Mouse (Mus musculus) heart, embryonic 14.5 days (tissue): ENCODE measurements around the gene Fam198a. TPM values are rescaled to one million over a fixed set of nuclear protein-coding genes. Genes with fewer than 3 reads are reported as not detected.

Experiments
- ATAC-seq: fragments of 200-750 bp; cut with Nextera tagmentation; 2 replicates; pipeline ENCODE4 v1.8.0; 2017; ENCODE audit warnings: low read depth, moderate TSS enrichment; ENCODE audit not compliant: insufficient number of reproducible peaks, insufficient read depth, low FRiP score
- H3K27ac ChIP-seq, 2 experiments: fragments of 200-500 bp in 1 of 2; fragments of 300-500 bp in 1 of 2; sonication (generic) in 1 of 2; replicated peaks in 1 of 2; 2 replicates each; pipeline ENCODE4 v1.5.1; 2012 to 2014; ENCODE audit warnings: low read depth in 2 of 2, low read length in 2 of 2, control low read depth in 1 of 2, mild to moderate bottlenecking in 1 of 2, mixed read lengths in 1 of 2; ENCODE audit not compliant: control insufficient read depth in 1 of 2, insufficient read depth in 1 of 2
- H3K27me3 ChIP-seq: fragments of 300-500 bp; sonication (generic); 2 replicates; pipeline ENCODE4 v1.6.1; 2014; ENCODE audit warnings: mild to moderate bottlenecking, low read length, control low read depth; ENCODE audit not compliant: control insufficient read depth, insufficient read depth
- H3K36me3 ChIP-seq: fragments of 300-500 bp; sonication (generic); 2 replicates; pipeline ENCODE4 v1.6.1; 2014; ENCODE audit warnings: mild to moderate bottlenecking, control low read depth, low read length, mixed read lengths; ENCODE audit not compliant: control insufficient read depth, insufficient read depth
- H3K4me1 ChIP-seq, 2 experiments: fragments of 200-500 bp in 1 of 2; fragments of 300-500 bp in 1 of 2; sonication (generic) in 1 of 2; 2 replicates each; pipeline ENCODE4 v1.6.1; 2012 to 2014; ENCODE audit warnings: low read length in 2 of 2, control low read depth in 1 of 2, mixed read lengths in 1 of 2; ENCODE audit not compliant: control insufficient read depth in 2 of 2, insufficient read depth in 2 of 2
- H3K4me2 ChIP-seq: fragments of 300-500 bp; sonication (generic); 2 replicates; pipeline ENCODE4 v1.6.1; 2014; ENCODE audit warnings: mild to moderate bottlenecking, low read length
- H3K4me3 ChIP-seq, 2 experiments: fragments of 200-500 bp in 1 of 2; fragments of 300-500 bp in 1 of 2; sonication (generic) in 1 of 2; 2 replicates each; pipeline ENCODE4 v1.5.1; 2012 to 2014; ENCODE audit warnings: low read length in 2 of 2, mild to moderate bottlenecking in 2 of 2, control low read depth in 1 of 2, low read depth in 1 of 2, moderate library complexity in 1 of 2; ENCODE audit not compliant: control insufficient read depth in 1 of 2, insufficient read depth in 1 of 2
- H3K9ac ChIP-seq: fragments of 300-500 bp; sonication (generic); 2 replicates; pipeline ENCODE4 v1.6.1; 2014; ENCODE audit warnings: mild to moderate bottlenecking, low read length
- H3K9me3 ChIP-seq: fragments of 300-500 bp; sonication (generic); 2 replicates; pipeline ENCODE4 v1.6.1; 2016; ENCODE audit warnings: low read length, control low read depth; ENCODE audit not compliant: control insufficient read depth
- WGBS: fragments of 180-500 bp; shearing (Covaris S2); extraction: QIAGEN DNeasy Blood & Tissue Kit; methylation state at CpG from one replicate; pipeline ENCODE4 v1.1.7; 2014; 5-methylcytosine and 5-hydroxymethylcytosine counted together
- polyA plus RNA-seq: library from polyadenylated mRNA; unstranded; fragments of >200 nt; fragmentation: Nextera tagmentation; extraction: Ambion mirVana; gene quantifications from 2 replicates; pipeline ENCODE4 v1.2.1, GENCODE M21; 2014

Fam198a gene
- polyA plus RNA-seq, 1 experiment from 2014 or later, result 1.6 TPM

DNA sequence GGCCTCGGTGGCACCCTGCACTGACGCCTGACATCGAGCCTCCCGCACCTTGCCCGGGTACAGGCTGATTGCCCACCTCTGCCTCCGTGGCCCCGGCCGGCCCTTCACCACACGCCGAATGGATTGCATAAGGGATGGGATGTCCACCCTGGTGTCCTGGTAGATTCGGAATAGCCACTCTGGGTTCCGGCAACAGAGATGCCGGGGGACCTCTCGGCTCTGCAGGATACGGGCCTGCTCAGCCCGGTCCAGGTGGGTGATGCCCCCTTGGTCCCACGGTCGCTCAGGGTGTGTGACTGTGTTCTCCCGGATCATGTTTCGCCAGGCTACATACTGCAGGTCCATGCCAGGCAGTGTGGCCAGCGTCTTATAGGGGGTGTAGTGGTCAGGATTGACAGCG lies 31.4 kb downstream of the Fam198a start:
- no peak overlapping the region for H3K4me2 ChIP-seq
- no peaks in the 10 kb centered on the region for H3K4me1 ChIP-seq
- H3K36me3 ChIP-seq, result 0 out of 2 replicates have a peak, but pooled peaks cover 4% of the 10 kb centered on the region
- no peak overlapping the region for H3K9ac ChIP-seq
- no peaks in the 10 kb centered on the region for H3K27me3 ChIP-seq
- no peak for ATAC-seq
- 93% methylated on average over 22 of the region's 22 CpGs for WGBS
- no peaks in the 10 kb centered on the region for H3K9me3 ChIP-seq
- no peak overlapping the region for H3K27ac ChIP-seq
- no peak overlapping the region for H3K4me3 ChIP-seq

DNA sequence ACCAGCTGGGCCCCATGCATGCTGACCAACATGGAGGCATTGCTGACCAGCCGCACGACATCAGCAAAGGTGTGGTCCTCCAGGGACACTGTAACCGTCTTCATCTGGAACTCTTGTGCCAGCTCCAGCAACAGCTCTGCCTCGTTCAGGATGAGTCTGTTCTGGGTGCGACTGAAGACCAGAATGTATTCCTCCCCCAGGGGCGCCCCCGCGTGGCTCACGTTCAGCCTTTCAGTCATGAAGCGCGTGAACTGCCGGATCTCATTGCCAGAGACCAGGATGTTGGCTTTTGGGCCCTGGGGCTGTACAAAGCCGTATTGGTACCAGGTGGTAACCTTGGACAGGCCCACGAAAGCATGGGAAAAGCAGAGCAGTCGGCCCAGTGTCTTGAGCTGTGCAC lies 31.9 kb downstream of the Fam198a start:
- Histone ChIP-seq H3K9me3 (no peaks in the 10 kb centered on the region), H3K9ac (no peak overlapping the region), H3K4me1 (no peaks in the 10 kb centered on the region), H3K36me3 (0 out of 2 replicates have a peak, but pooled peaks cover 4% of the 10 kb centered on the region), H3K27ac (no peak overlapping the region), H3K27me3 (no peaks in the 10 kb centered on the region), H3K4me2 (no peak overlapping the region), H3K4me3 (no peak overlapping the region)
- WGBS, result 88% methylated on average over 15 of the region's 15 CpGs
- no peak for ATAC-seq

DNA sequence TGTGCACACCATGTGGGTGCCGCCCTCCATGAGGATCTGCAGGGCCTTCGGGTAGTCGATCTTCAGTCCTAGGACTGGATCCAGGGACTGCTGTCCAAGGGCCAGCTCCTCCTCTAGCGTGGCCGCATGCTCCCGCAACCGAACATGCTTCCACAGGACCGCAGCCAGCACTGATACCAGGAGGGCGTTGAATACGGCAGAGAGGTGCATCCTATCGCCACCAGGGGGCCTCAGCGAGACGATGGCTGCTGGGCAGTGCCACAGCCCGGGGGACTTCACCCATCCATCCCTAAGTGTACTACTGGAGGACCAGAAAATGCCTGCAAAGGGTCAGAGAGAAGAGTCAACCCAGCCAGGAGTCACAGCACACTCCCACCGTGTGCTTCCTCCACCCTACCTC lies 32.7 kb downstream of the Fam198a start:
- Histone ChIP-seq H3K4me3 (no peak overlapping the region), H3K27me3 (no peaks in the 10 kb centered on the region), H3K4me2 (no peak overlapping the region), H3K27ac (no peak overlapping the region), H3K9ac (no peak overlapping the region), H3K4me1 (no peaks in the 10 kb centered on the region), H3K36me3 (0 out of 2 replicates have a peak, but pooled peaks cover 4% of the 10 kb centered on the region), H3K9me3 (no peaks in the 10 kb centered on the region)
- WGBS, result 41% methylated on average over 15 of the region's 15 CpGs
- no peak for ATAC-seq

DNA sequence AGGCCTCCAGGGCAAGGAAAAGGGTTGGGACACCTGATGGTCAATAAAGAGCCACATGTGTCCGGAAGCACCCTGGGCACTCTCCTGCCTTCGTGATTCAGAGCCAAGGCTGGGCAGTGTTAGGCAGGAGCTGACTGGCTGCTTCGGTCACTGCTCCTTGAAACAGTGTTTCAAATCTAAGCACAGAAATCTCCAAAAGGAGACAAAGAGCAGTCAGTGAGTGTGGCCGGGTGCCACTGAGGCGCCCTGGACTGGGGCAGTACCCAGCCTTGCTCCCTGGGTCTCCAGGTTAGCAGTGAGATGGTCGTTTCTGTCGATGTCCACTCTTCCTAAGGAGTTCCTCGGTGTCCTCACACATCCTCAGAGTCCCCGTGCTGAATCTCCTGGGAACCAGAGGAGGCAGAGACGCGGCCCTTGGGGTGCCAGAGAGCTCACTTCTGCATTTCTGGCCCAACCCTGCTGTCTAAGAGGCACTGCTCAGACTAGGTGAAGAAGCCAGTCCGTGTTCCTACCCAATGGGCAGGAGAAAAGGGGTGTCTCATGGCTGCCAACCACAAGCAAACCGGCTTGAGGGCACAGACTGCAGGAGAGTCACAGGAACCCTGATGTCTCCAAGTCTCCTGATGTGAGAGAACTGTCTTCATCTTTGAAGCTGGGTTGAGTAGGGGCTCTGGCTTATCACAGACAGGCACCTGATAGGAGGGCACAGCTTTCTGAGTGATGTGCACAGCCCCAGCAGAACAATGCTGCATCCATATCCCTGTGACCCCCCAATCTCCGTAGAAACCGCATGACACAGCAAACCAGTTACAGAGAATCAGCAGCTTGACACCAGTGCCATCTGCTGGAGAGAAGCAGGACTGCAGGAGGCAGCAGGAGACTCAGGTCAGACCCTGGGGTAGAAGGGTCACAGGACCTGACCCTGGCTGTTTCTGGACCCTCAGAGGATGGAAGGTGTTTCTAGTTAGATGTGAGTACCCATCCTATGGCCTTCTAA lies 34.0 kb downstream of the Fam198a start:
- 68% methylated on average over 15 of the region's 15 CpGs for WGBS
- no peak overlapping the region for H3K4me3 ChIP-seq
- H3K4me2 ChIP-seq, result no peak overlapping the region
- H3K27me3 ChIP-seq, result no peaks in the 10 kb centered on the region
- no peak overlapping the region for H3K27ac ChIP-seq
- H3K9me3 ChIP-seq, result no peaks in the 10 kb centered on the region
- 0 out of 2 replicates have a peak, but pooled peaks cover 4% of the 10 kb centered on the region for H3K36me3 ChIP-seq
- no peaks in the 10 kb centered on the region for H3K4me1 ChIP-seq
- no peak for ATAC-seq
- H3K9ac ChIP-seq, result no peak overlapping the region

DNA sequence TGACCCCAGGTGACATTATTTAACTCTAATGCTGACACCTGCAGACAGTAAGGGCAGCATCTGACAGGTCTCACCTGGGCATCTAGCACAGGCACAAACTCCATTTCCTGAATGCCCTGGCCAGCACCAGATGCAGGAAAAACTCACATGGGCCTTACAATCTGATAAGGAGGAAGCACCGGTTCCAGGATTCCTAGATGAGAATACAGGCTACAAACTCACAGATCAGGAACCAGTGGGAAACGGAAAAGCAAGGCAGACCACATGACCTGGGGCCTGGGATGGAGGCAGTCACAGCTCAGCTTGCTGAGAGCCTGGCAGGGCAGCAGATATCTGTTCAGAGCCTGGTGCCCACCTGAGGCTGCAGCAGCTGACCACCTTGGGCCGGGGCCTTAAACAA lies 38.1 kb downstream of the Fam198a start:
- Histone ChIP-seq H3K9me3 (no peaks in the 10 kb centered on the region), H3K4me3 (no peak overlapping the region), H3K36me3 (no peaks in the 10 kb centered on the region), H3K27ac (no peak overlapping the region), H3K4me1 (no peaks in the 10 kb centered on the region), H3K4me2 (no peak overlapping the region), H3K27me3 (no peaks in the 10 kb centered on the region), H3K9ac (no peak overlapping the region)
- no peak for ATAC-seq
- WGBS, result 55% methylated on average over 3 of the region's 3 CpGs

DNA sequence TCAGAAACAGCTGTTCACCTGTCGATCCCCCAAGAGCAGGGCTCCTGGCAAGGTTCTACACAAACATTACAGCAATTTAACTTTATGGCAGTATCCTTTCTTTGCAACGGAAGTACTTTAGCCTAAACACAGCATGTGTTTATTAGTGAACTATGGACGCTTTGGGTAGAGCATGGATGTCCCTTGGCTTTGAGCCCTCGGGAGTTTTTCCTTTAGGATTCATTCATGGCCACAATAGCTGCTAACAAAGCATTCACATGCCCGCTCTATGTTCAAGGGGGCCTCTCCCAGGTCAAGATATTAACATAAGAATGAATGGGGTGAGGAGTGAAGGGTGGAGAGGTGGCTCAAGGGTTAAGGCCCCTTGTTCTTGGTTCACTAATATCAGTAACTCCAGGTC lies 38.7 kb downstream of the Fam198a start:
- ATAC-seq, result no peak
- 73% methylated on average over 5 of the region's 5 CpGs for WGBS
- Histone ChIP-seq H3K9ac (no peak overlapping the region), H3K4me2 (no peak overlapping the region), H3K27me3 (no peaks in the 10 kb centered on the region), H3K4me3 (no peak overlapping the region), H3K4me1 (no peaks in the 10 kb centered on the region), H3K27ac (no peak overlapping the region), H3K9me3 (no peaks in the 10 kb centered on the region), H3K36me3 (no peaks in the 10 kb centered on the region)

DNA sequence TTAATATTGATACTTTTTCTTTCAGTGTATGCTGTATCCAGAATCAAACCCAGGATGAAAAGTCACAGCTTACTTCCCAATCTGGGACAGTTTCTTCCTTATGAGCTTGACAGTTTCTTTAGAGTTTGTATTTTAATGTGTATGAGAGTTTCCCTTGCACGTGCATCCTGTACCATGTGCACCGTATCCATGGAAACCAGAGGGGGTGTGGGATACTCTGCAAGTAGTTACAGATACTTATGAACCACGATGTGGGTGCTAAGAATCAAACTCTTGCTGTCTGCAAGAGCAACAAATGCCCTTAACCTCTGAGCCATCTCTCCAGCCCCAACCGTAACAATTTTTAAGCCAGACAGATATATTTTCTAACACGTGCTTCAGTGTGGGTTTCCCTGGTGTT lies 40.3 kb downstream of the Fam198a start:
- 73% methylated on average over 5 of the region's 5 CpGs for WGBS

More for the DNA sequence above, 40.3 kb downstream of the Fam198a start:
- Histone ChIP-seq H3K27ac (no peak overlapping the region), H3K9me3 (no peaks in the 10 kb centered on the region), H3K4me1 (no peaks in the 10 kb centered on the region), H3K9ac (no peak overlapping the region), H3K4me2 (no peak overlapping the region), H3K36me3 (no peaks in the 10 kb centered on the region), H3K4me3 (no peak overlapping the region), H3K27me3 (no peaks in the 10 kb centered on the region)
- no peak for ATAC-seq
